Mouse (Mus musculus) liver, embryonic 18 days (tissue): ENCODE measurements around the gene Rbmx. TPM values are rescaled to one million over a fixed set of nuclear protein-coding genes. Genes with fewer than 3 reads are reported as not detected.

Experiments used
- polyA plus RNA-seq: library from polyadenylated mRNA; depleted of rRNA; stranded (reverse); fragments of >200 nt; gene quantifications from 2 replicates; pipeline ENCODE4 v1.2.3, GENCODE M21; 2012; rRNA removed

Rbmx gene
- 21.6 and 25.7 TPM in 2 replicates for polyA plus RNA-seq

GRCm38 (mm10) chrX:57392367-57393246 lies at the start of gene Rbmx:
TSS of gene Rbmx (minus strand) at chrX:57393036.

DNA sequence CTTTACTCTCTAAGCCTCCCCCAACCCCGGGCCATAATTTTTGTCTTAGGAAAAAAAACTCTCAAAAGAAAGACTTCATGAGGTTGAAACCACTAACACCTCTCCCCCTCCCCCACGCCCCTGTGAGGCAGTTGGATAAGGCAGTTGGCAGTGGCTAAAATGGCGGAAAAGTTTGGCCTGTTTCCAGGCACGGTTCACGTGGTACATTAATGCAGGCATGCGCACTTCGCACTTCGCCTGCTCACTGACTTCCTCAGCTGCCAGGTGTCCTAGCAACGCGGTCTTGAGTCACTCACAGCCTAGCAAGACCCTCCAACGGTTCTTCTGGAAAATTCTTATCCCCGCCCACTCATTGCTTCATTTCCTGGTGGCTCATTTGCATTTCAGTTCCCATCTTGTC lies 15.9 kb upstream of the Rbmx start, which contains the start of gene Gm364:
Gene Gm364, plus strand, starts transcription at position 386 of the 400 bp plus-strand sequence.

DNA sequence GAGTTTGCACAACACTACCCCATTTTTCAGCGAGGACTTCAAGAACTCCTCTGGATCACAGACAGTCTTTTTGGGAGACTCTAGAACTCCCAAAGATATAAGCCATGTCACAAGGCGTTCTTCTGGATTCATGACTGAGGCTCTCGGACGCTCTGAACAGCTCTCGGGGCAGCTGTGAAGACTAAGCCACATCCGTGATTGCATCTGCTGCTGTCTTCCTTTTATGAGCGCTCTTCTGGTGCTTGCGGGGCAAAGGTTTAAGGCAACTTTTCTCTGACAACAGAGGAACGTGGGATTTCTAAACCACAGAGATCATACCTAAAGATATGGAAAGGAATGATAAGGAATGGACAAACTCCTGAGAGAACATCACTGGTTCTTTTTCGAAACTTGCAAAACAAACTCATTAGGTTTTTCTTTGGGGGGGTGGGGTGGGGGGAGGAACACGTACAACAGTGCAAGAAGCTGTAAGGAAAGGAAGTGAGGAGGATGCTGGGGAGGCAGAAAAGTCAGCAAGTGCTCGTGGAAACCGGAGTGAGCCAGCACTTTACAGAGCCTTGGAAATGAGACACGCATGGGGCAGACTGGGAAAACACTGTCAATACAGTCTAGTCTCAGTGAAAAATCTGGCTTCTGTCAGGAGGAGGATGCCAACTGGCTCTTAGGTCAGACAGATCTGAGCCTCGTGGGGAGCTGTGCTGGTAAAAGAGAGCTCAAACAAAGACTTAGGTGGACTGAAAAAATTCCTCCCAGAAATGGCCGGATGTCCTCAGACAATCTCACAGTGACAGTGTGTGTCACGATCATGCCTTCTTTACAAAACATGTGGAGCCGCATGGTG lies 54.2 kb downstream of the Rbmx start, which contains the start of gene Arhgef6:
Gene Arhgef6, minus strand, starts transcription at position 359 of the 841 bp plus-strand sequence.

Other genes starting within 250 kb of the Rbmx start
- not detected in 2 replicates for gene Cd40lg, start 180.9 kb downstream of the Rbmx start, polyA plus RNA-seq
- 9.1 and 9.2 TPM in 2 replicates for gene Arhgef6, start 54.3 kb downstream of the Rbmx start, polyA plus RNA-seq
- not detected in 2 replicates for gene Gm364, start 16.1 kb upstream of the Rbmx start, polyA plus RNA-seq
- not detected in 2 replicates for gene Gpr101, start 110.7 kb upstream of the Rbmx start, polyA plus RNA-seq